Mouse (Mus musculus) forebrain, embryonic 16.5 days (tissue): ENCODE results near the gene Col4a2. TPM values are rescaled to one million over a fixed set of nuclear protein-coding genes. Genes with fewer than 3 reads are reported as not detected.
"Not testable (repeated sequence)": the region's sequence is repeated elsewhere in the genome, so short reads cannot be mapped to it uniquely, and the experiment has no call there.

Experiments
- ATAC-seq: fragments of 200-750 bp; cut with Nextera tagmentation; 2 replicates; pipeline ENCODE4 v1.8.0; 2017; ENCODE audit warnings: mild to moderate bottlenecking, moderate library complexity
- H3K27ac ChIP-seq: fragments of 300-500 bp; sonication (generic); 2 replicates; pipeline ENCODE4 v1.5.1; 2014; ENCODE audit warnings: low read length, control low read depth
- H3K27me3 ChIP-seq: fragments of 300-500 bp; sonication (generic); replicated peaks from 2 replicates; pipeline ENCODE4 v1.6.1; 2014; ENCODE audit warnings: low read length; ENCODE audit not compliant: control insufficient read depth, insufficient read depth
- H3K36me3 ChIP-seq: fragments of 300-500 bp; sonication (generic); 2 replicates; pipeline ENCODE4 v1.6.1; 2014; ENCODE audit not compliant: control insufficient read depth, insufficient read depth
- H3K4me1 ChIP-seq: fragments of 300-500 bp; sonication (generic); replicated peaks from 2 replicates; pipeline ENCODE4 v1.6.1; 2014; ENCODE audit warnings: low read length; ENCODE audit not compliant: control insufficient read depth, insufficient read depth
- H3K4me2 ChIP-seq: fragments of 300-500 bp; sonication (generic); 2 replicates; pipeline ENCODE4 v1.6.1; 2014; ENCODE audit warnings: mild to moderate bottlenecking, low read length, control low read depth
- H3K4me3 ChIP-seq: fragments of 300-500 bp; sonication (generic); replicated peaks from 2 replicates; pipeline ENCODE4 v1.5.1; 2014; ENCODE audit warnings: mild to moderate bottlenecking, low read length, control low read depth
- H3K9ac ChIP-seq: fragments of 300-500 bp; sonication (generic); replicated peaks from 2 replicates; pipeline ENCODE4 v1.6.1; 2014; ENCODE audit warnings: low read depth, low read length, control low read depth
- H3K9me3 ChIP-seq: fragments of 300-500 bp; sonication (generic); 2 replicates; pipeline ENCODE4 v1.6.1; 2016; ENCODE audit warnings: low read length; ENCODE audit not compliant: control insufficient read depth
- WGBS: fragments of 180-500 bp; shearing (Covaris S2); extraction: QIAGEN DNeasy Blood & Tissue Kit; methylation state at CpG from one replicate; pipeline ENCODE4 v1.1.7; 2014; 5-methylcytosine and 5-hydroxymethylcytosine counted together
- polyA plus RNA-seq: library from polyadenylated mRNA; unstranded; fragments of >200 nt; fragmentation: Nextera tagmentation; extraction: Ambion mirVana; gene quantifications from 2 replicates; pipeline ENCODE4 v1.2.1, GENCODE M21; 2015

Col4a2 gene
- polyA plus RNA-seq, 1 experiment from 2014 or later = 29.1 TPM

- Histone ChIP-seq H3K9me3 (no peaks in the 10 kb centered on the region), H3K36me3 (no peaks in the 10 kb centered on the region), H3K27me3 (peaks cover 55% of the 10 kb centered on the region), H3K27ac (no peak overlapping the region), H3K4me3 (no peak overlapping the region), H3K4me1 (peaks cover 18% of the 10 kb centered on the region), H3K4me2 (no peak overlapping the region), H3K9ac (no peak overlapping the region)
- no peak for ATAC-seq
- 10% methylated on average over 14 of the region's 14 CpGs for WGBS
These were observed 167.0 kb downstream of the Col4a2 start for GRCm38 (mm10) chr8:11479591-11479990.

GRCm38 (mm10) chr8:11481876-11482275 lies 169.3 kb downstream of the Col4a2 start:
- Histone ChIP-seq H3K4me1 (peaks cover 12% of the 10 kb centered on the region), H3K4me2 (no peak overlapping the region), H3K36me3 (no peaks in the 10 kb centered on the region), H3K9me3 (no peaks in the 10 kb centered on the region), H3K4me3 (no peak overlapping the region), H3K9ac (no peak overlapping the region), H3K27ac (no peak overlapping the region), H3K27me3 (peaks cover 40% of the 10 kb centered on the region)
- 68% methylated on average over 3 of the region's 3 CpGs for WGBS
- ATAC-seq = no peak

DNA sequence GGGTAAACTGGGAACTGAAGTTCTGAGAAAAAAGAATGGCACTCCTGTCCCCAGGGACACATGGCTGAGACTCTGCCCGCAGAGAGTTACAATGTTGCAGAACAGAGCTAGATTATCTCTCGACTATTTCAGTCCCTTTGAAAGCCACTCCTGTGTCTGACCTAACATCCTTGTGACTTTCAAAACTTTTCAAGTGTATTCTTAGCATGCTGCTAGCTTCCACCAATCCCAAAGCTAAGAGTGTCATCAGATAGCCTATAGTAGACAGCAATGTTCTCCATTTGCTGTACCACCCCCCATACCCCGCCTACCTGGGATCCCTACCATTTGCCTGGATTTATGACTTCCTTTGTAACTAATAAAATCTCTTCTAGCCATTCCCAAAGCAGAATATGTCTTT lies 169.9 kb downstream of the Col4a2 start:
- H3K4me3 ChIP-seq = no peak overlapping the region
- H3K9ac ChIP-seq = no peak overlapping the region
- peaks cover 34% of the 10 kb centered on the region for H3K27me3 ChIP-seq
- H3K9me3 ChIP-seq = no peaks in the 10 kb centered on the region
- H3K4me1 ChIP-seq = peaks cover 10% of the 10 kb centered on the region
- WGBS = 82% methylated on average over 3 of the region's 3 CpGs
- no peak for ATAC-seq
- H3K27ac ChIP-seq = no peak overlapping the region
- H3K36me3 ChIP-seq = no peaks in the 10 kb centered on the region
- H3K4me2 ChIP-seq = no peak overlapping the region

- Histone ChIP-seq H3K4me3 (no peak overlapping the region), H3K9ac (no peak overlapping the region), H3K4me2 (no peak overlapping the region), H3K27me3 (peaks cover 5% of the 10 kb centered on the region; the same call in 1 of the 2 replicates), H3K9me3 (no peaks in the 10 kb centered on the region), H3K4me1 (no peaks in the 10 kb centered on the region), H3K27ac (no peak overlapping the region), H3K36me3 (no peaks in the 10 kb centered on the region)
- 0 out of 2 replicates have a peak, but pooled peaks have one; percentile 26 for ATAC-seq
- 18% methylated on average over 7 of the region's 7 CpGs for WGBS
These were observed 173.5 kb downstream of the Col4a2 start for GRCm38 (mm10) chr8:11486142-11486541.

GRCm38 (mm10) chr8:11487229-11487628 lies 174.6 kb downstream of the Col4a2 start:
- H3K4me3 ChIP-seq = no peak overlapping the region
- 66% methylated on average over 4 of the region's 4 CpGs for WGBS
- H3K9ac ChIP-seq = no peak overlapping the region
- H3K27me3 ChIP-seq = 0 out of 2 replicates have a peak, but pooled peaks cover 3% of the 10 kb centered on the region
- no peaks in the 10 kb centered on the region for H3K36me3 ChIP-seq
- no peaks in the 10 kb centered on the region for H3K4me1 ChIP-seq
- no peak overlapping the region for H3K27ac ChIP-seq
- H3K4me2 ChIP-seq = no peak overlapping the region
- ATAC-seq = no peak
- no peaks in the 10 kb centered on the region for H3K9me3 ChIP-seq

- not testable (repeated sequence) for H3K27ac ChIP-seq, H3K36me3 ChIP-seq, H3K4me3 ChIP-seq, H3K27me3 ChIP-seq, H3K9me3 ChIP-seq, H3K4me2 ChIP-seq, ATAC-seq, H3K4me1 ChIP-seq, H3K9ac ChIP-seq
- WGBS = 79% methylated on average over 2 of the region's 2 CpGs
These were observed 179.7 kb downstream of the Col4a2 start for GRCm38 (mm10) chr8:11492340-11492739.

GRCm38 (mm10) chr8:11497017-11497990 lies 184.7 kb downstream of the Col4a2 start, which contains the start of gene Naxd:
Gene Naxd (plus strand): TSS chr8:11497506.
- no peaks in the 10 kb centered on the region for H3K9me3 ChIP-seq
- peak; percentile 99 for ATAC-seq
- peak within 1 kb of the TSS; percentile 95 for H3K4me2 ChIP-seq
- H3K27me3 ChIP-seq = peaks cover 8% of the 10 kb centered on the region; the same call in 1 of the 2 replicates
- H3K4me1 ChIP-seq = peaks cover 17% of the 10 kb centered on the region
- WGBS = 3% methylated on average over 73 of the region's 73 CpGs
- H3K27ac ChIP-seq = peak within 1 kb of the TSS; percentile 87
- H3K4me3 ChIP-seq = peak within 1 kb of the TSS; percentile 92
- H3K36me3 ChIP-seq = no peaks in the 10 kb centered on the region
- H3K9ac ChIP-seq = peak within 1 kb of the TSS; percentile 89

DNA sequence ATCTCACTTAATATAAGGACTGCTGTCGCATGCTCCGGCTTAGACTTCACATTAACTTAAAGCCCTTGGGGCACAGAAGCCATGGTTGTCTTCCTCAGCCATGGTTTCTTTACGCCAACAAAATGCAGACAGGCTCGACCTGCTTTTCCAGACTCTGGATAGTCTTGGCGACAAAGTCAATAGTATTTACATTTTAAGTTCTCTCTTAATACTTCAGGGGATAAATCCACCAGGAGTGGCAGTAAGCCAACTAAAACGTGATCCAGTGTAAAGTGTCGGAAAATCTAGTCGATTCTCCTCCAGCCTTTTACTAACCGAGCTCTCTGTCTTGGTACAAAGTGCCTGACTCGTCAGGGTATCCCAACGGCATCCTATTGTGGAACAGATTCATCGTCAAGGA lies 185.7 kb downstream of the Col4a2 start:
- ATAC-seq = no peak
- Histone ChIP-seq H3K4me1 (peaks cover 17% of the 10 kb centered on the region), H3K4me3 (peak overlapping the region; percentile 92), H3K36me3 (no peaks in the 10 kb centered on the region), H3K27ac (no peak overlapping the region), H3K9me3 (no peaks in the 10 kb centered on the region), H3K9ac (no peak overlapping the region), H3K4me2 (peak overlapping the region; percentile 95), H3K27me3 (peaks cover 8% of the 10 kb centered on the region; the same call in 1 of the 2 replicates)
- 81% methylated on average over 12 of the region's 12 CpGs for WGBS
